Mouse (Mus musculus): ENCODE measurements around the gene Hmcn1.

DNA sequence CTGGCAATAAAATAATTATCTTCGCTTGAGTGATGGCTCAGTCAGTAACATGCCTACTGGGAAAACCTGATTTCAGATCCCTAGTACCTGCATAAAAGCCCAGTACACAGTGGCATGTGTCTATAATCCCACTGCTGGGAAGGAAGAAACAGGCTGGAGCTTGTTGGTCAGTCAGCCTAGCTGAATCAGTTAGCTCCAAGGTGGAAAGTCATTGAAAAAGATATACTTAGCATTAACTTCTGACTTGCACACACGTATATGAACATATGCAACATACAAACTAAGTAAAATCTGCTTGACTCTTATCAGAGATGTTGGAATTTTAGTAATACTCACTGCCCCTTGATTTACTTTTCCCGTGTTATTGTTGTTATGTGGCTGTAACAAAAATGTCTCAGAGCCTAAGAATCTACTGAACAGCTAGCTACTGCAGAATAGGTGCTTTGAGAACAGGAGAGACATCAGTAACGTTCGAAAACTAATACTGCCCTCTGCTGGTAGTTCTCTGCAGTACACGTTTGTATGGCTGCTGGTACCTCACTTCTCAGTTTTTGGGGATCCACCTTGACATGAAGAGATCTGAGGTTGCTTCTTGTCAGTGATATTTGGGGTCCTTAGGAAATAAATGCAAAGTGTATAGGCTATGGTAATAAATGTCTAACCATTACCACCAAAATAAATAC lies 16.0 kb upstream of the Hmcn1 start:
- no peak for TF ChIP-seq TCF12 (IDR thresholded peaks at IDR 0.05; ENCODE audit: low read depth, low read length)
- TF ChIP-seq KAT2A (conservative IDR thresholded peaks at IDR 0.05; ENCODE audit: low read depth, low read length): no peak
